Mouse (Mus musculus): ENCODE data around the gene Arl2bp.

The Arl2bp gene

GRCm38 (mm10) chr8:94695341-94695993, 29.1 kb downstream of the Arl2bp start:
- no peak for DNase-seq (ENCODE audit: low read depth, low spot score)

DNA sequence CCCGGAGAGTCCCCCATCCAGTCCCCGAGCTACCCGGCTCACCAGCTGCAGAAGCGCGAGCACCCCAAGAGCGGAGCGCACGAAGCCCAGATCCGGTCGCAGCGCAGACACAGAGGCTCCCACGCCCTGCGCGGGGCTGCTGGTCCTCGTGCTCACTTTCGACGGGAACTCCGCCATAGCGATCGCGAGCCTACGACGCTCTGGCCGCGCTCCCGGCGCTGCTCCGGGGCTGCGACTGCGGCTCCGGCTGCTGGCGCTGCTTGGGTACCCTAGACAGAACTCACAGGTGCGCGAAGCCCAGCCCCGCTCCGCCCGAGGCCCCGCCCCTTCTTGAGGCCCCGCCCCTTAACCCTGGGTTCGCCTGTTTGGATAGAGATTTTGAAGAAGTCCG, 29.6 kb downstream of the Arl2bp start, which contains the start of gene Pllp:
Gene Pllp, minus strand, starts transcription at position 285 of the 391 bp plus-strand sequence.
- no peak for DNase-seq (ENCODE audit: low read depth, low spot score)

GRCm38 (mm10) chr8:94696566-94696965, 30.2 kb downstream of the Arl2bp start:
- no peak for DNase-seq (ENCODE audit: low read depth, low spot score)

DNA sequence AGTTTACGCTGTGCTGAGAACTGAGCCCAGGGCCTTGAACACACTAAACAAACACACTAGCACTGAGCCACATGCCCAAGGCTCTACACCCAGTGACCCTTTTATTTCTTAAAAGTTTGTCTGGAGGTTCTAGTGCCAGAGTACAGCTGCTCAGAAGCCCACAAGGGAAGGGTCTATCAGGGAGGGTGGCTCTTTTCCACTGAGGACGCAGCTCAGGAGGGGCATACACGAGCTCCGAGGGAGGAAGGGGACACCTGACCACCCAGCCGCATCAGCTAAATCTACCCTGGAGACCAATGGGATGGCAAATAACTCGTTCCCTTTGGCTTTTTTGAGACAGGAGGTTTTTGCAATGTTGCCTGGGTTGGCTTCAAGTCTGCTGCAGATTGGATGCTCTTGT, 31.6 kb downstream of the Arl2bp start:
- no peak for DNase-seq (ENCODE audit: low read depth, low spot score)

DNA sequence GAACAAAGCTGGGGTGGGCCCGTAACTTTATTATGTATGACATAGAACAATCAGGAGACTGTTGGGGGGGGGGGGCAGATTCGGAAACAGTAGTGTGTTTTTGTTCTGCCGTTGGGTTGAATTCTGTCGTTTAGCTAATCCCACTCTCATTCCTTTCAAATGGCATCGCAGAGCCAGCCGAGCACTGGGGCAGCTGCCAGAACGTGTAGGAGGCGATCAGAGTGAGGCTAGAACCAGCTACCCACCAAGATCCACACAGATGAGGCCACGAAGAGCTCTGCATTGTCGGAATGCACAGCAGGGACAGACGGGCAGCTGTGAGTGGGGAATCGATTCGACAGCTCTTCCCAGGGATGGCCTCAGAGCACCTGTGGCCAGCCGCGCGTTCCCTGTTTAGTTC, 33.0 kb downstream of the Arl2bp start:
- no peak for DNase-seq (ENCODE audit: low read depth, low spot score)

DNA sequence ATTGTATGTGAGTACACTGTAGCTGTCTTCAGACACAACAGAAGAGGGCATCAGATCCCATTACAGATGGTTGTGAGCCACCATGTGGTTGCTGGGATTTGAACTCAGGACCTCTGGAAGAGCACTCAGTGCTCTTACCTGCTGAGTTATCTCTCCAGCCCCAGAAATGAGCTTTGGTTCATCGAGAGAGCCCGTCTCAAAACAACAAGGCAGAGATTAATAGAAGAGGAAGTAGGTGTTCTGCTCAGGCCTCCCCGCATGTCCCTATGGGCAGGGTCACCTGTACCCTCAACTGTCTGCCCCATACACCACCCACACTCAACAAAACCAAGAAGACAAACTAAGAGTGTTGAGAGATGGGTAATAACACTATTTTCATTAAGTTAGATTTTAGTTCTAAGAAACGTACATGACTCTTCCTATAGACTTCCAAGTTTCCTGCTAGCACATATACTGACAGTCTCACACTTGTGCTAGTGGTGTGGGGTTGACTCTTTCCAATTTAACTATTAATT, 34.1 kb downstream of the Arl2bp start:
- DNase-seq (ENCODE audit: low read depth, low spot score) = no peak

GRCm38 (mm10) chr8:94702156-94702555, 35.8 kb downstream of the Arl2bp start:
- DNase-seq (ENCODE audit: low read depth, low spot score) = no peak

DNA sequence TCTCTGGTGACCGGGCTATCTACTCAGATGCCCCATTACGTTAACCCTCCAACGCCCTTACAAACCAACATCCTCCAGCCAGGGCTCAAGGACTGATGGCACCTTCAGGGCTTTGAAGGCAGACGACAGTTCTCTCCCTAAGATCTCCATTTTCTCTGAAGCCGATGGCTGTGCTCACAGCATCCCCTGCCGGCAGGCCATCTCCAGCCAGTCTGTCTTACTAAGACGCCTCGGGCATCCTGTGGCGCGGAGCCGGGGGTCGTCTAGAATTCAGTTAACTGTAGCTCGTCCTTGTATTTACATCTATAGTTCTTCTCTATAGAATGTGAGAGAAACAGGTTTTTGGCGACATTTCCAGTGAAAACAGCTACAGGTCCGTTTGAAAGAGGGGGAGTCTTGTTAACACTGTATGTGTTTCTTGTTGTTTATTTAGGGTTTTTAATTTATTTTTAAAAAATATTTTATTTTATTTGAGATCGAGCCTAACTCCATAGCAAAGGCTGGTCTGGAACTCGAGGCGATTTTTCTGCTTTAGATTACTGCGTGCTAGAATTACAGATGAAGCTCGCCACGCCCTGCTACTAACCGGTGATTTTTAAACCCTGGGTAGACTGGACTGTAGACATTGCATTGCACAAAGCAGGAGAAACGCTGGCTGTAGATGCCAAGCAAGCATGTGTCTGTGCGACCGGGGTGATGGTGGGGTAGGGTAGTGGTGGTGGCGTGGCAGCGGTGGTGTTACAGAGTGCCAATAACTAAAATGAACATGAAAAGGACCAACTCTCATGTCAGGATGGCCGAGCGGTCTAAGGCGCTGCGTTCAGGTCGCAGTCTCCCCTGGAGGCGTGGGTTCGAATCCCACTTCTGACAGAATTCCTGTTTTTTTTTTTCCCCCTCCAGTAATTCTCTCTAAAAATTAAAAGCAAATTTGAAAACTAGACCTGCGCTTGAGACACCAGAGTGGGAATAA, 36.7 kb downstream of the Arl2bp start:
- DNase-seq (ENCODE audit: low read depth, low spot score) = no peak

- DNase-seq (ENCODE audit: low read depth, low spot score) = peak; percentile 94
Measured at GRCm38 (mm10) chr8:94703972-94704668, 37.7 kb downstream of the Arl2bp start.

GRCm38 (mm10) chr8:94704669-94704984, 38.2 kb downstream of the Arl2bp start:
- DNase-seq (ENCODE audit: low read depth, low spot score) = no peak

GRCm38 (mm10) chr8:94705581-94706245, 39.3 kb downstream of the Arl2bp start:
- DNase-seq (ENCODE audit: low read depth, low spot score) = no peak

DNA sequence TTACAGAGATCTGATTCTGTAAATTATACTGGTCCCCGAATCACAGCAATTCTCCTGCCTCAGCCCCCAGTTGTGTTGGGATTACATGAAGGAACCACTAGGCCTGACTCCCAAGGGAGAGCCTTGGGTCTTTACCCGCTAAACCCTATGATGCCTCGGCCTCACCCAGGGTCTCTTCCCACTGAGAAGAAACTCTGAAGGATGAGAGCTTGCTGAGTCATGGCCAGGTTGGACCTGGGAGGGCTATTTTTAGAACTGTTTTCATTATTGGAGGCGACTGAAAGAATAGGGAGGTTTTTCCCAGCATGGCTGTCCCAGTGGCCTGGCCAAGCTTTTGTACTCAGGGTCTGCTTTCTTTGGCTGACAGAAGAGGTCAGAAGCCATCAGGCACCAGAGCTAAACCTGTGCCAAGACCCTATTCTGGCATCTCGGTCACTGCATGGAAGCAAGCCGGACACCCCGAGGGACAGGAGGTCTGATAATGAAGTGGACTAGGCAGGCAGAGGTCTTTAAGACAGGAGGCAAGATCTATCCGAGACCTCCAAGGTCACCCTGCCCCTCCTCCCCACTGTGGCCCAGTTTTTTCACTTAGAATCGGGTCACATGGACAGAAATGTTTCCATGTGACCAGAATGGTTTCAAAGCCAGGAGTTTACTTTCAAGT, 40.5 kb downstream of the Arl2bp start:
- no peak for DNase-seq (ENCODE audit: low read depth, low spot score)

DNA sequence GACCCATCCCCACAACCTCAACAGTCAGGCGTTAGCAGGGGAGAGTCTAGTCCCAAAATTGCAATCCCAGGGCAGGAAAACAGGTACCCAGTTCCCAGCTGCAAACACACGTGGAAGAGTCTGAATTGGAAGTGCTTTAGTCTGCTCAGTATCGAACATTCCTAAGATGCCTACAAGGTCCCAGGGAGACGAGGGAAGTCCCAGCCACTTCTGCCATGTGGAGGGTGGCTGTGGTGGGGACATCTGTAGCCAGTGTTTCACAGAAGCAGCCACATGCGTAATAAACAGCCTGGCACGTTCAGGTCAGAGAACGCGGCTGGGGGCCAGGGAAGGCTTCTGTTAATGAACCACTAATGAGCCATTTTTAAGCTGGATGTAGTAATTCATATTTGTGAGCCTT, 43.9 kb downstream of the Arl2bp start:
- no peak for DNase-seq (ENCODE audit: low read depth, low spot score)

- no peak for DNase-seq (ENCODE audit: low read depth, low spot score)
Measured at GRCm38 (mm10) chr8:94711160-94711718, 44.8 kb downstream of the Arl2bp start.

DNA sequence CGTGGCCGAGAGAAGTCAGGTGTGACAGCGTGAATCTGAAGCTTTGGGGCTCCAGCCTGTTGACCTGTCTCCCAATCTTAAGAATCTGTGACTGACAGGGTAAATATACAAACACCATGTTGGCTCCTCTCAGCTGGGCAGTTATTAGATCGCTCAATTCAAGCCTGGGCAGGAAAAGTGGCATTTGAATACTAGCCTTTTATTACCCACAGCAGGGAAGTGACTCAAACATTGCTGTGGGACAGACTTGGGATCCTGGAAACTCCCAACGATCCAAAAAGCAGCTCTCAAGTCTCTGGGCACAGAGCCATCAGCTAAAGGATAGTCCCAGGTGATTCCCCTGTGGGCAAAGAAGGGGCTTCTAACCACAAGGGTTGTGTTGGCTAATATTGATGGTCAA, 48.2 kb downstream of the Arl2bp start:
- no peak for DNase-seq (ENCODE audit: low read depth, low spot score)

DNA sequence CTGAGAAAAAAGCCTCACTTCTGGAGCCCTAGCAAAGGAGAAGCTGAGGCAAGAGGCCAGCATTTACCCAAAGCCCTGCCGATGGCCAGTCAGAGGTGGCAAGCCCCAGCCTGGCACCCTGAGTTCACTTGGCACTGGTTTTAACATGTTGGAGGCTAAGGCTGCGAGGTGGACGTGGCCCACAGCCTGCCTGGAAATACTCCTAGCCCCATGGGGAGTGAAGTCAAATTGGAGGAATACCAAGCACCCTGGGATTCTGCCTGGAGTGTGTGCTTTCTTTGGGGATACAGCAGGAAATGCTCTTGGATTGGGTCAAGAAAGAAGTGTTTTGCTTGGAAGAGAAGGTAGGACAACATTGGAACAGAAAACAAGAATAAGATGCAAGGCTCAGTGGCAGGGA, 49.5 kb downstream of the Arl2bp start:
- no peak for DNase-seq (ENCODE audit: low read depth, low spot score)

- no peak for DNase-seq (ENCODE audit: low read depth, low spot score)
Measured at GRCm38 (mm10) chr8:94716841-94717240, 50.4 kb downstream of the Arl2bp start.
